Mouse (Mus musculus) heart, postnatal 0 days (tissue): ENCODE results near the gene Pitx3.

Experiments used
- CTCF ChIP-seq: IDR thresholded peaks from 2 replicates; pipeline ENCODE4 v1.5.1; 2016; ENCODE audit warnings: antibody characterized with exemption, control low read depth, low read depth
- EP300 ChIP-seq: IDR thresholded peaks from 2 replicates; pipeline ENCODE4 v1.6.1; 2016; ENCODE audit warnings: antibody characterized with exemption, low read depth

DNA sequence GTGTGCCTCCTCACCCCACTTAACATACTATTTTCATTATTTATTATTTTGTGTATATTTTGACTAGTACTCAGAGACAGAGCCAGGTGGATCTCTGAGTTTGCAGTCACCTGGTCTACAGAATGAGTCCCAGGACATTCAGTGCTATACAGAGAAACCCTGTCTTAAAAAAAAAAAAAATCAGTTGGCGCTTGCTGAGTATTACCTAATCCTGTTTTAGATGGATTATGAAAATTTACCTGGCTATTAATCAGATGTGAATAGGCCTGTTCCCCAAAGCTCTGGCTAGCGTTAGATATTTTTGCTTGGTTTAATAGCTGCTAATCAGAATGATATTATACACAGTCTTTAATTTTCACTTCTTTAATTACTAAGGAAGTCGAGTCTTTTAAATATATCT lies 24.2 kb downstream of the Pitx3 start:
- no peak for TF ChIP-seq CTCF
- no peak for TF ChIP-seq EP300
